Mouse (Mus musculus): ENCODE data around the gene Dnajb12.

DNA sequence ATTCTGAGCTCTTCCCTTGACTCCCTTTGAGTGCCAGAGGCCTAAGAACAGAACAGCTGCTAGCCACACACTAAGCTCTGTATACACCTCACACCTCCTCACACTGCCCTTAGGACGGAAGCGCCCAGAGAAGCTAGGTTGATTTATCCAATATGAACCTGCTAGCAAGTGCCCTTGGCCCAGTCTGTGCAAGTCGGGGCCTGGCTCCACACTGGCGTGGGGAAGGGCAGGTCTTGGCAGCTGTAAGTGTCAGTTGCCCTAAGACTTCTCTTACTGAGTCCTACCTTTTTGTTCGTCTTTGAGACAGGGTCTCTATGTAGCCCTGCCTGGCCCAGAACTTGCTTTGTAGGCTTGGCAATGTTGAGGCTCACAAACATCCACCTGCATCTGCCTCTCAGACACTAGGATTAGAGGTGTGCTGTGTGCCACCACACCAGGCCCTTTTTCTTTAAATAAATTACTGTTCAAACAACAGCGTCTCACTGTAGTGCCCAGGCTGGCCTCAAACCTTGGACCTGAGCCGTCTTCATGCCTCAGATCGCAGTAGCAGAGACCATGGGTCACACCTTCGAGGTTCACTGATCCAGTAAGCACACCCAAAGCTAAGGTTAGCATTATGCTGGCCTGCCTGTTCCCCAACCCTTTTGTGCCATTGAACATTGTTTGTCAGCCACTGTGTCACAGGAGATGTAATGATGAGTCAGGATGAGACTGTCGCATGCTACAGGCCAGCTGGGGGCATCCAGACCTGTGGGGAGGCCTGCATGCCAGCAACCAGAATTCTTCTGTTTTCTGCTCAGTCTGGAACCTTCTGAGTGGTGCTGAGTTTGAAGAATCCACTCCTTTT is 5.2 kb downstream of the Dnajb12 start:
- TF ChIP-seq CTCF (IDR thresholded peaks at IDR 0.05; ENCODE audit: low read depth) (no peak), EP300 (IDR thresholded peaks at IDR 0.05; ENCODE audit: low read depth) (no peak)

All from liver, embryonic 14.5 days (tissue).